Mouse (Mus musculus): ENCODE data around the gene Inip. TPM values are rescaled to one million over a fixed set of nuclear protein-coding genes. Genes with fewer than 3 reads are reported as not detected.

Inip gene
- polyA plus RNA-seq (2015; fragmentation: Nextera tagmentation; extraction: Ambion mirVana), result 38.7 and 43.6 TPM in 2 replicates

GRCm38 (mm10) chr4:59801489-59801888, at the start of gene Inip:
TSS of gene Inip (minus strand) at chr4:59801589.
- no peaks in the 10 kb centered on the region for H3K36me3 ChIP-seq
- no peak within 1 kb of the TSS for H3K4me3 ChIP-seq
- no peaks in the 10 kb centered on the region for H3K9me3 ChIP-seq
- no peak within 1 kb of the TSS for H3K4me2 ChIP-seq
- peaks cover 3% of the 10 kb centered on the region for H3K4me1 ChIP-seq
- ATAC-seq (ENCODE audit: insufficient number of reproducible peaks, low FRiP score, low TSS enrichment, low read depth), result no peak
- H3K9ac ChIP-seq, result no peak within 1 kb of the TSS
- no peaks in the 10 kb centered on the region for H3K27me3 ChIP-seq
- no peak within 1 kb of the TSS for H3K27ac ChIP-seq

DNA sequence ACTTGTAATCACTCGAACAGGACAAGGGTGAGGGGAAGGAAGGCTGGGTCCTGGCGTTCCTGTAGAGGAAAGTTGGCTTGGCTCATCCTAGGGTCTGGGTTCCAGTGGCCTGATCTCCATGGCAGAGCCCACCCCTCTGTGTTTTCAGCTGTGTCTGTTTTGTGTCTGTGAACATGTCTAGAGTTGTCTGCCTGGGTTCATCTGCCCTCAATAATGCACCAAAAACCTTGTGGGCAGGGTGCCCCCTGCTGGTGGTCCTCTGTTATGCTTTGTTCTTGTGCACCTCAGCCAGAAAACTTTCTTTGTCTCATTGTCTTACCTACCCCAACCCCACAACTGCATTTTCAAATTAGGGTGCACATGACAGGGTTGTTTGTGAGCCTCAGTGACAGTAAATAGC, 48.8 kb upstream of the Inip start:
- WGBS, result 61% methylated on average over 2 of the region's 2 CpGs
- H3K4me1 ChIP-seq, result peaks cover 7% of the 10 kb centered on the region; the same call in 1 of the 2 replicates
- no peak overlapping the region for H3K9ac ChIP-seq
- H3K9me3 ChIP-seq, result no peaks in the 10 kb centered on the region
- H3K27me3 ChIP-seq, result no peaks in the 10 kb centered on the region
- no peak overlapping the region for H3K4me2 ChIP-seq
- H3K36me3 ChIP-seq, result no peaks in the 10 kb centered on the region
- H3K27ac ChIP-seq, result no peak overlapping the region
- no peak overlapping the region for H3K4me3 ChIP-seq
- no peak for ATAC-seq (ENCODE audit: insufficient number of reproducible peaks, low FRiP score, low TSS enrichment, low read depth)

- ATAC-seq (ENCODE audit: insufficient number of reproducible peaks, low FRiP score, low TSS enrichment, low read depth), result no peak
- H3K9me3 ChIP-seq, result no peaks in the 10 kb centered on the region
- WGBS, result 86% methylated on average over 5 of the region's 5 CpGs
- H3K4me1 ChIP-seq, result peaks cover 11% of the 10 kb centered on the region; the same call in 1 of the 2 replicates
- H3K36me3 ChIP-seq, result no peaks in the 10 kb centered on the region
- no peak overlapping the region for H3K27ac ChIP-seq
- H3K27me3 ChIP-seq, result no peaks in the 10 kb centered on the region
- no peak overlapping the region for H3K9ac ChIP-seq
- H3K4me3 ChIP-seq, result no peak overlapping the region
- no peak overlapping the region for H3K4me2 ChIP-seq
Observed at GRCm38 (mm10) chr4:59847447-59847846, 46.1 kb upstream of the Inip start.

- no peak overlapping the region for H3K4me3 ChIP-seq
- no peak overlapping the region for H3K27ac ChIP-seq
- ATAC-seq (ENCODE audit: insufficient number of reproducible peaks, low FRiP score, low TSS enrichment, low read depth), result no peak
- 84% methylated on average over 3 of the region's 3 CpGs for WGBS
- no peaks in the 10 kb centered on the region for H3K9me3 ChIP-seq
- H3K4me1 ChIP-seq, result peaks cover 12% of the 10 kb centered on the region; the same call in 1 of the 2 replicates
- H3K27me3 ChIP-seq, result no peaks in the 10 kb centered on the region
- H3K36me3 ChIP-seq, result no peaks in the 10 kb centered on the region
- H3K9ac ChIP-seq, result no peak overlapping the region
- H3K4me2 ChIP-seq, result no peak overlapping the region
Observed at GRCm38 (mm10) chr4:59845245-59845637, 43.9 kb upstream of the Inip start.

DNA sequence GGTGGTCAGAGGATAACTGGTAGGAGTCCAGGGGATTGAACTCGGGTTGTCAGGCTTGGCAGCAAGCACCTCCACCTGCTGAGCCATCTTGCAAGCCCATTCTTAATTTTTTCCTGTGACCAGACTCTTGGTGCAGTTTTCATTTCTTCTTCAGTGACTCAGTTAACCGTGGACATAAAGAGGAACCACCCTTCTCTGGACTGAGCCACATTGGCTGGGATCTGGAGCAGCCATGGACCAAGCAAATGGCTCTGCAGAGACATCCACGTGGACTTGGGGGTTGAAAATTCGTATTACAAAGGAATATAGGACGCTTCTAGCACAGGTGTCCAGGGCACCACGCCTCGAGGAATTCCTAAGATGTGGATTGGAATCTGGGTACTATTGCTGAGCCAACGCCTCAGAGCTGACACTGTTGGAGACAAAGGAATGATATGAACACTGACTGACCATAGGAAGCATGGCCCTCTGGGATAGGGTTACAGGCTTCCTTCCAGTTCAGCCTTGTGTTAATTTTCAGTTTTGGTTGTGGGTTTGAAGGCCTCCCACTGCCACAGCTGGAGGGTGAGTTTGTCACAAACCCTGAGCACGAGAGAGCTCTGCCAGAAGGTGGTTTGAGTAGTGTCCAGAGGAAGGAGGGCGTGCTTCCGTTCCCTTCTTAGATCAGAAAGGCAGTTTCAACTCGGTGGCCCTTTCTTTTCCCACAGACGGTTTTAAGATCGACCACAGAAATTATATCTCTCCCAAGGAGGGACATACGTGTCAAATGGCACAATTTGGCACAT, 43.3 kb upstream of the Inip start:
- 65% methylated on average over 15 of the region's 15 CpGs for WGBS
- no peaks in the 10 kb centered on the region for H3K36me3 ChIP-seq
- ATAC-seq (ENCODE audit: insufficient number of reproducible peaks, low FRiP score, low TSS enrichment, low read depth), result no peak

GRCm38 (mm10) chr4:59837659-59838058, 36.3 kb upstream of the Inip start:
- no peak for ATAC-seq (ENCODE audit: insufficient number of reproducible peaks, low FRiP score, low TSS enrichment, low read depth)
- Histone ChIP-seq H3K36me3 (no peaks in the 10 kb centered on the region), H3K9me3 (no peaks in the 10 kb centered on the region), H3K27me3 (no peaks in the 10 kb centered on the region), H3K4me3 (no peak overlapping the region), H3K4me1 (peaks cover 5% of the 10 kb centered on the region; the same call in 1 of the 2 replicates), H3K4me2 (no peak overlapping the region), H3K27ac (peak overlapping the region; percentile 11; the same call in 1 of the 2 replicates), H3K9ac (no peak overlapping the region)
- 70% methylated on average over 7 of the region's 7 CpGs for WGBS

More for the DNA sequence above, 43.3 kb upstream of the Inip start:
- no peak overlapping the region for H3K4me2 ChIP-seq
- no peak overlapping the region for H3K27ac ChIP-seq
- no peak overlapping the region for H3K4me3 ChIP-seq
- no peaks in the 10 kb centered on the region for H3K9me3 ChIP-seq
- no peak overlapping the region for H3K9ac ChIP-seq
- H3K27me3 ChIP-seq, result no peaks in the 10 kb centered on the region
- peaks cover 8% of the 10 kb centered on the region; the same call in 1 of the 2 replicates for H3K4me1 ChIP-seq

DNA sequence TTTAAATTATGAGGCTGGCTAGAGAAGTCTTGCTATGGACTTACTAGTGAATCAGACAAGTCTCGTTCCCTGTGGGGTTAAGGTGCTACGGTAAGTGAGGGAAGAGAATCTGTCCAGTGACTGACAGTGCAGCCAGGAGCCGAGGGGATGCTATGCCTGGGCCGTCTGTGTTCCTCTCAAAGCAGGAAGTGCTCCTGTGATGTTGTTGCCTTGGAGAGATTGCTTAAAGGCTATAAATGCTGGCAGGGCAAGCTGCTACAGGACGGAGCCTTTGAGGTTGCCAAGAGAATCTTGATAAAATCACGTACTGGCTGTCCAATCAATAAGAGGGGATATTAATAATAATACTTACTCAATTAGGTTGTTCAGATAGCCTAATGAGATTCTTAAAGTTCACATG, 31.4 kb upstream of the Inip start:
- Histone ChIP-seq H3K4me1 (no peaks in the 10 kb centered on the region), H3K27ac (no peak overlapping the region), H3K4me3 (no peak overlapping the region), H3K36me3 (no peaks in the 10 kb centered on the region), H3K4me2 (no peak overlapping the region), H3K9ac (no peak overlapping the region), H3K27me3 (no peaks in the 10 kb centered on the region), H3K9me3 (no peaks in the 10 kb centered on the region)
- 44% methylated on average over 6 of the region's 6 CpGs for WGBS
- ATAC-seq (ENCODE audit: insufficient number of reproducible peaks, low FRiP score, low TSS enrichment, low read depth), result no peak

GRCm38 (mm10) chr4:59831038-59831437, 29.6 kb upstream of the Inip start:
- Histone ChIP-seq H3K27me3 (no peaks in the 10 kb centered on the region), H3K36me3 (no peaks in the 10 kb centered on the region), H3K4me3 (no peak overlapping the region), H3K4me2 (no peak overlapping the region), H3K4me1 (no peaks in the 10 kb centered on the region), H3K9me3 (no peaks in the 10 kb centered on the region), H3K9ac (no peak overlapping the region), H3K27ac (no peak overlapping the region)
- 76% methylated on average over 5 of the region's 5 CpGs for WGBS
- ATAC-seq (ENCODE audit: insufficient number of reproducible peaks, low FRiP score, low TSS enrichment, low read depth), result no peak

GRCm38 (mm10) chr4:59829072-59829471, 27.7 kb upstream of the Inip start:
- H3K9me3 ChIP-seq, result no peaks in the 10 kb centered on the region
- no peak for ATAC-seq (ENCODE audit: insufficient number of reproducible peaks, low FRiP score, low TSS enrichment, low read depth)
- H3K36me3 ChIP-seq, result no peaks in the 10 kb centered on the region
- H3K9ac ChIP-seq, result no peak overlapping the region
- H3K27ac ChIP-seq, result no peak overlapping the region
- 70% methylated on average over 4 of the region's 4 CpGs for WGBS
- H3K4me1 ChIP-seq, result no peaks in the 10 kb centered on the region
- no peaks in the 10 kb centered on the region for H3K27me3 ChIP-seq
- no peak overlapping the region for H3K4me3 ChIP-seq
- no peak overlapping the region for H3K4me2 ChIP-seq

GRCm38 (mm10) chr4:59826381-59826780, 25.0 kb upstream of the Inip start:
- Histone ChIP-seq H3K9ac (no peak overlapping the region), H3K36me3 (no peaks in the 10 kb centered on the region), H3K4me2 (no peak overlapping the region), H3K27me3 (no peaks in the 10 kb centered on the region), H3K4me1 (no peaks in the 10 kb centered on the region), H3K27ac (no peak overlapping the region), H3K4me3 (no peak overlapping the region), H3K9me3 (no peaks in the 10 kb centered on the region)
- 90% methylated on average over 5 of the region's 5 CpGs for WGBS
- no peak for ATAC-seq (ENCODE audit: insufficient number of reproducible peaks, low FRiP score, low TSS enrichment, low read depth)

DNA sequence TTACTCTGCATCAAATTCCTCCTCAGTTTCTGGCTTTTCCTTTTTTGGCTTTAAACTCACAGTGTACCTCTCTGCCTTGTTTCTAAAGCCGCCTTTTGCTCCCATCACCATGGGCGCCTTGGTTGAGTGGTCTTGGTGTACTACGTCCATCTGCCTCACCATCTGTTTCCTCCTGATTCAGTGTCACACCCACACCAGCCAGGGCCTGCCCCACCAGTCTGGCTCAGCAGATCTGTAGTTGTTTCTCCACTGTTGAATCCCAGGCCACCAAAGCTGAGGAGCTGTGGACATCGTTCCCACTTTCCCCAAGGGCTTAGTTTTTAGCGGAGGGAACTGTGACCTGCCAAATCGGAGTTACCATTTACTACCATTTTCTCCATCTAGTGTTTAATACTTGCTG, 24.2 kb upstream of the Inip start:
- H3K4me1 ChIP-seq, result no peaks in the 10 kb centered on the region
- WGBS, result 78% methylated on average over 6 of the region's 6 CpGs
- H3K36me3 ChIP-seq, result no peaks in the 10 kb centered on the region
- no peaks in the 10 kb centered on the region for H3K27me3 ChIP-seq
- no peaks in the 10 kb centered on the region for H3K9me3 ChIP-seq
- no peak for ATAC-seq (ENCODE audit: insufficient number of reproducible peaks, low FRiP score, low TSS enrichment, low read depth)
- no peak overlapping the region for H3K27ac ChIP-seq
- H3K9ac ChIP-seq, result no peak overlapping the region
- no peak overlapping the region for H3K4me2 ChIP-seq
- H3K4me3 ChIP-seq, result no peak overlapping the region

DNA sequence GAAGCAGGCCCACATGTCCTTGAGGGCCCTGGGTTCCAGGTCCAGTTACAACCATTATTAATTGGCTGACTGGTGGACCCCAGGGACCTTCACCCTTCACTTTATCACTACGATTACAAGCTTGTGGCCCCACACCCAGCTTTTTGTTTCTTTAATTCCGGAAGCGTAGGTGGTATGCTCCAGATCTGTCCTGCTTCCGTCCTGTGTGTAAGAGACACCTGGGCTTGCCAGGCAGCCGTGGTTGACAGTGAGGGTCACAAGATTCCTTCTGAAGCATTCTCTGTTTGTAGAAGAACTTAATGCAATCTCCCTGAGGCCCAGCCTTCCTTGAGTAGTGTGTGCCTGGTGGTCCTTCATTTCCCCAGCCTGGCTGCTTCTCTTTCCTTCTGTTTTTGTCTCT, 23.5 kb upstream of the Inip start:
- no peak for ATAC-seq (ENCODE audit: insufficient number of reproducible peaks, low FRiP score, low TSS enrichment, low read depth)
- 86% methylated on average over 5 of the region's 5 CpGs for WGBS
- Histone ChIP-seq H3K4me1 (peaks cover under 1% of the 10 kb centered on the region; the same call in 1 of the 2 replicates), H3K9me3 (no peaks in the 10 kb centered on the region), H3K27me3 (no peaks in the 10 kb centered on the region), H3K4me3 (no peak overlapping the region), H3K9ac (no peak overlapping the region), H3K36me3 (no peaks in the 10 kb centered on the region), H3K27ac (no peak overlapping the region), H3K4me2 (no peak overlapping the region)

All from limb, embryonic 15.5 days (tissue).